Mouse (Mus musculus) forebrain, embryonic 16.5 days (tissue): Measurements from ENCODE around the gene Rnf151. TPM values are rescaled to one million over a fixed set of nuclear protein-coding genes. Genes with fewer than 3 reads are reported as not detected.
"Not testable (repeated sequence)": the region's sequence is repeated elsewhere in the genome, so short reads cannot be mapped to it uniquely, and the experiment has no call there.

Source experiments
- ATAC-seq: fragments of 200-750 bp; cut with Nextera tagmentation; 2 replicates; pipeline ENCODE4 v1.8.0; 2017; ENCODE audit warnings: mild to moderate bottlenecking, moderate library complexity
- H3K27ac ChIP-seq: fragments of 300-500 bp; sonication (generic); 2 replicates; pipeline ENCODE4 v1.5.1; 2014; ENCODE audit warnings: low read length, control low read depth
- H3K27me3 ChIP-seq: fragments of 300-500 bp; sonication (generic); replicated peaks from 2 replicates; pipeline ENCODE4 v1.6.1; 2014; ENCODE audit warnings: low read length; ENCODE audit not compliant: control insufficient read depth, insufficient read depth
- H3K36me3 ChIP-seq: fragments of 300-500 bp; sonication (generic); 2 replicates; pipeline ENCODE4 v1.6.1; 2014; ENCODE audit not compliant: control insufficient read depth, insufficient read depth
- H3K4me1 ChIP-seq: fragments of 300-500 bp; sonication (generic); replicated peaks from 2 replicates; pipeline ENCODE4 v1.6.1; 2014; ENCODE audit warnings: low read length; ENCODE audit not compliant: control insufficient read depth, insufficient read depth
- H3K4me2 ChIP-seq: fragments of 300-500 bp; sonication (generic); 2 replicates; pipeline ENCODE4 v1.6.1; 2014; ENCODE audit warnings: mild to moderate bottlenecking, low read length, control low read depth
- H3K4me3 ChIP-seq: fragments of 300-500 bp; sonication (generic); replicated peaks from 2 replicates; pipeline ENCODE4 v1.5.1; 2014; ENCODE audit warnings: mild to moderate bottlenecking, low read length, control low read depth
- H3K9ac ChIP-seq: fragments of 300-500 bp; sonication (generic); replicated peaks from 2 replicates; pipeline ENCODE4 v1.6.1; 2014; ENCODE audit warnings: low read depth, low read length, control low read depth
- H3K9me3 ChIP-seq: fragments of 300-500 bp; sonication (generic); 2 replicates; pipeline ENCODE4 v1.6.1; 2016; ENCODE audit warnings: low read length; ENCODE audit not compliant: control insufficient read depth
- WGBS: fragments of 180-500 bp; shearing (Covaris S2); extraction: QIAGEN DNeasy Blood & Tissue Kit; methylation state at CpG from one replicate; pipeline ENCODE4 v1.1.7; 2014; 5-methylcytosine and 5-hydroxymethylcytosine counted together
- polyA plus RNA-seq: library from polyadenylated mRNA; unstranded; fragments of >200 nt; fragmentation: Nextera tagmentation; extraction: Ambion mirVana; gene quantifications from 2 replicates; pipeline ENCODE4 v1.2.1, GENCODE M21; 2015

Gene Rnf151
- polyA plus RNA-seq, 1 experiment from 2014 or later = not detected

GRCm38 (mm10) chr17:24667011-24667410, 50.9 kb downstream of the Rnf151 start:
- not testable (repeated sequence) for H3K9ac ChIP-seq, H3K36me3 ChIP-seq, H3K27ac ChIP-seq, H3K27me3 ChIP-seq, ATAC-seq, H3K9me3 ChIP-seq, H3K4me3 ChIP-seq, H3K4me2 ChIP-seq
- H3K4me1 ChIP-seq = peaks cover 25% of the 10 kb centered on the region
- WGBS = 58% methylated on average over 7 of the region's 7 CpGs

Other genes with a start within 250 kb of the Rnf151 start
- gene E4f1, start 247.8 kb downstream of the Rnf151 start, polyA plus RNA-seq = 37.9 and 54.0 TPM in 2 replicates
- 50.5 and 54.0 TPM in 2 replicates for gene Pgp, start 247.7 kb downstream of the Rnf151 start, polyA plus RNA-seq
- gene Bricd5, start 244.2 kb downstream of the Rnf151 start, polyA plus RNA-seq = 0.39 and 0.92 TPM in 2 replicates
- gene Mlst8, start 239.0 kb downstream of the Rnf151 start, polyA plus RNA-seq = 38.9 and 42.4 TPM in 2 replicates
- gene Caskin1, start 229.5 kb downstream of the Rnf151 start, polyA plus RNA-seq = 18.8 and 30.4 TPM in 2 replicates
- gene Traf7, start 190.1 kb downstream of the Rnf151 start, polyA plus RNA-seq = 108 and 121 TPM in 2 replicates
- gene Rab26, start 183.9 kb downstream of the Rnf151 start, polyA plus RNA-seq = 6.8 and 10.9 TPM in 2 replicates
- 18.3 and 27.6 TPM in 2 replicates for gene Pkd1, start 168.2 kb downstream of the Rnf151 start, polyA plus RNA-seq
- gene Tsc2, start 85.4 kb downstream of the Rnf151 start, polyA plus RNA-seq = 80.4 and 86.8 TPM in 2 replicates
- gene Nthl1, start 85.4 kb downstream of the Rnf151 start, polyA plus RNA-seq = 13.4 and 14.4 TPM in 2 replicates
- gene Slc9a3r2, start 67.7 kb downstream of the Rnf151 start, polyA plus RNA-seq = 28.1 and 31.2 TPM in 2 replicates
- not detected in 2 replicates for gene Npw, start 59.6 kb downstream of the Rnf151 start, polyA plus RNA-seq
- gene Zfp598, start 48.4 kb downstream of the Rnf151 start, polyA plus RNA-seq = 17.9 and 22.0 TPM in 2 replicates
- gene Syngr3, start 28.1 kb downstream of the Rnf151 start, polyA plus RNA-seq = 143 and 193 TPM in 2 replicates
- gene Gfer, start 21.9 kb downstream of the Rnf151 start, polyA plus RNA-seq = 35.0 and 35.4 TPM in 2 replicates
- 2.0 and 2.7 TPM in 2 replicates for gene Noxo1, start 21.8 kb downstream of the Rnf151 start, polyA plus RNA-seq
- gene Tbl3, start 10.4 kb downstream of the Rnf151 start, polyA plus RNA-seq = 83.7 and 85.5 TPM in 2 replicates
- 787 and 797 TPM in 2 replicates for gene Rps2, start 53 bp upstream of the Rnf151 start, polyA plus RNA-seq
- 220 and 233 TPM in 2 replicates for gene Ndufb10, start 6.4 kb upstream of the Rnf151 start, polyA plus RNA-seq
- not detected in 2 replicates for gene Rpl3l, start 9.8 kb upstream of the Rnf151 start, polyA plus RNA-seq
- 20.0 and 21.1 TPM in 2 replicates for gene Msrb1, start 18.6 kb upstream of the Rnf151 start, polyA plus RNA-seq
- gene Hs3st6, start 34.9 kb upstream of the Rnf151 start, polyA plus RNA-seq = 0.32 TPM in 1 of 2 replicates, not detected in the other
- not detected in 2 replicates for gene Meiob, start 86.2 kb upstream of the Rnf151 start, polyA plus RNA-seq
- 40.2 and 50.1 TPM in 2 replicates for gene Hagh, start 122.1 kb upstream of the Rnf151 start, polyA plus RNA-seq
- 14.4 and 17.8 TPM in 2 replicates for gene Fahd1, start 132.3 kb upstream of the Rnf151 start, polyA plus RNA-seq
- 0.19 TPM in 1 of 2 replicates, not detected in the other for gene Igfals, start 147.9 kb upstream of the Rnf151 start, polyA plus RNA-seq
- gene Nubp2, start 168.3 kb upstream of the Rnf151 start, polyA plus RNA-seq = 66.8 and 71.1 TPM in 2 replicates
- gene Spsb3, start 168.6 kb upstream of the Rnf151 start, polyA plus RNA-seq = 82.1 and 86.8 TPM in 2 replicates
- 32.4 and 35.7 TPM in 2 replicates for gene Eme2, start 177.0 kb upstream of the Rnf151 start, polyA plus RNA-seq
- gene Mrps34, start 177.1 kb upstream of the Rnf151 start, polyA plus RNA-seq = 72.3 and 79.8 TPM in 2 replicates
- gene Nme3, start 178.4 kb upstream of the Rnf151 start, polyA plus RNA-seq = 63.4 and 76.1 TPM in 2 replicates
- gene Mapk8ip3, start 218.9 kb upstream of the Rnf151 start, polyA plus RNA-seq = 100 and 114 TPM in 2 replicates
- gene Jpt2, start 242.6 kb upstream of the Rnf151 start, polyA plus RNA-seq = 95.4 and 99.1 TPM in 2 replicates